Mouse (Mus musculus) liver, embryonic 14.5 days (tissue): ENCODE data around the gene Dhrs11. TPM values are rescaled to one million over a fixed set of nuclear protein-coding genes. Genes with fewer than 3 reads are reported as not detected.

Experiments
- ATAC-seq: fragments of 200-750 bp; cut with Nextera tagmentation; 2 replicates; pipeline ENCODE4 v1.8.0; 2017; ENCODE audit warnings: moderate number of reproducible peaks, mild to moderate bottlenecking, moderate library complexity; ENCODE audit not compliant: insufficient read depth
- DNase-seq, 3 experiments: peaks; one replicate each; pipeline ENCODE4 v3.0.0-alpha.2; 2012 to 2013; ENCODE audit warnings: low read depth in 3 of 3, low spot score in 3 of 3
- H3K27ac ChIP-seq: fragments of 300-500 bp; sonication (generic); 2 replicates; pipeline ENCODE4 v1.5.1; 2014; ENCODE audit warnings: moderate library complexity, mild to moderate bottlenecking, control low read depth, inconsistent platforms
- H3K27me3 ChIP-seq: fragments of 300-500 bp; sonication (generic); 2 replicates; pipeline ENCODE4 v1.6.1; 2014; ENCODE audit warnings: mild to moderate bottlenecking, low read length, moderate library complexity; ENCODE audit not compliant: control insufficient read depth, insufficient read depth
- H3K36me3 ChIP-seq: fragments of 300-500 bp; sonication (generic); replicated peaks from 2 replicates; pipeline ENCODE4 v1.6.1; 2014; ENCODE audit warnings: low read depth; ENCODE audit not compliant: control insufficient read depth, insufficient read depth
- H3K4me1 ChIP-seq, 2 experiments: fragments of 200-500 bp in 1 of 2; fragments of 300-500 bp in 1 of 2; sonication (generic) in 1 of 2; replicated peaks; 2 replicates each; pipeline ENCODE4 v1.6.1; 2012 to 2014; ENCODE audit warnings: antibody characterized with exemption in 1 of 2, inconsistent platforms in 1 of 2, low read length in 1 of 2; ENCODE audit not compliant: control insufficient read depth in 2 of 2, insufficient read depth in 2 of 2
- H3K4me2 ChIP-seq: fragments of 300-500 bp; sonication (generic); 2 replicates; pipeline ENCODE4 v1.6.1; 2014; ENCODE audit warnings: low read depth, mild to moderate bottlenecking, control low read depth, moderate library complexity
- H3K4me3 ChIP-seq, 2 experiments: fragments of 200-500 bp in 1 of 2; fragments of 300-500 bp in 1 of 2; sonication (generic) in 1 of 2; 2 replicates each; pipeline ENCODE4 v1.5.1; 2012 to 2014; ENCODE audit warnings: low read depth in 2 of 2, low read length in 2 of 2, mild to moderate bottlenecking in 2 of 2, control low read depth in 1 of 2, inconsistent platforms in 1 of 2, moderate library complexity in 1 of 2; ENCODE audit not compliant: insufficient read depth in 1 of 2
- H3K9ac ChIP-seq: fragments of 300-500 bp; sonication (generic); replicated peaks from 2 replicates; pipeline ENCODE4 v1.6.1; 2014; ENCODE audit warnings: mild to moderate bottlenecking, control low read depth, moderate library complexity
- H3K9me3 ChIP-seq: fragments of 300-500 bp; sonication (generic); 2 replicates; pipeline ENCODE4 v1.6.1; 2016; ENCODE audit warnings: low read length, mixed read lengths; ENCODE audit not compliant: control insufficient read depth
- CTCF ChIP-seq: IDR thresholded peaks from 2 replicates; pipeline ENCODE4 v1.5.1; 2016; ENCODE audit warnings: antibody characterized with exemption, low read depth, control low read depth
- EP300 ChIP-seq: IDR thresholded peaks from 2 replicates; pipeline ENCODE4 v1.6.1; 2016; ENCODE audit warnings: antibody characterized with exemption, low read depth
- WGBS: fragments of 180-500 bp; shearing (Covaris S2); extraction: QIAGEN DNeasy Blood & Tissue Kit; methylation state at CpG from one replicate; pipeline ENCODE4 v1.1.7; 2014; ENCODE audit not compliant: insufficient replicate concordance; 5-methylcytosine and 5-hydroxymethylcytosine counted together
- polyA plus RNA-seq, 2 experiments: library from polyadenylated mRNA; depleted of rRNA in 1 of 2; stranded (reverse) in 1 of 2; unstranded in 1 of 2; fragments of >200 nt; fragmentation: Nextera tagmentation in 1 of 2; extraction: Ambion mirVana in 1 of 2; gene quantifications; 2 replicates each; pipeline versions ENCODE4 v1.2.1 to v1.2.3; 2012 to 2014

Dhrs11 gene
- polyA plus RNA-seq, 2 experiments = 201 to 211 TPM

DNA sequence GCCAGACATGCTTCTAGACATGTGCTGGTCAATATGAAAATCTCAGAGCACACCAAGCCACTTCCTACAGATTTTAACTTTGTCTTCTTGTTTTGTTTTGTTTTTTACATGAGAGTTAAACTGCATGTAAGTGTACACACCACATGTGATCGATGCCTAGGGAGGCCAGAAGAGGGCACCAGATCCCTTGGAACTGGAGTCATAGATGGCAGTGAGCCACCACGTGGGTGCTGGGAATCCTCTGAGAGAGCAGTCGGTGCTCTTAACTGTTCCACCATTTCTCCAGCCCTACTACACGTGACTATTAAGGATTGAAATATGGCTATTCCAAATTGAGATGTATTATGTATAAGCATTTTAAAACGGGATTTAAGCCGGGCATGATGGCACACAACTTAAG, 11.4 kb downstream of the Dhrs11 start:
- H3K4me2 ChIP-seq = no peak overlapping the region; the same call in 1 of the 2 replicates
- H3K9me3 ChIP-seq = no peaks in the 10 kb centered on the region
- 76% methylated on average over 6 of the region's 6 CpGs for WGBS
- H3K36me3 ChIP-seq = peaks cover 51% of the 10 kb centered on the region
- H3K4me3 ChIP-seq = no peak overlapping the region
- H3K4me1 ChIP-seq = peaks cover 29 to 39% of the 10 kb centered on the region in 2 experiments
- H3K9ac ChIP-seq = no peak overlapping the region
- DNase-seq = no peak
- ATAC-seq = no peak
- no peak overlapping the region for H3K27ac ChIP-seq
- H3K27me3 ChIP-seq = no peaks in the 10 kb centered on the region
- TF ChIP-seq CTCF (peak; percentile 63), EP300 (no peak)

GRCm38 (mm10) chr11:84813724-84814510, 14.9 kb downstream of the Dhrs11 start:
- WGBS = 58% methylated on average over 13 of the region's 13 CpGs

GRCm38 (mm10) chr11:84804373-84804772, 24.4 kb downstream of the Dhrs11 start:
- H3K9ac ChIP-seq = no peak overlapping the region
- H3K9me3 ChIP-seq = no peaks in the 10 kb centered on the region
- no peak overlapping the region for H3K4me2 ChIP-seq
- no peaks in the 10 kb centered on the region for H3K27me3 ChIP-seq
- no peak overlapping the region for H3K27ac ChIP-seq
- H3K36me3 ChIP-seq = no peaks in the 10 kb centered on the region
- H3K4me1 ChIP-seq = no peaks in the 10 kb centered on the region
- no peak for DNase-seq
- TF ChIP-seq EP300 (no peak), CTCF (no peak)
- ATAC-seq = no peak
- H3K4me3 ChIP-seq = no peak overlapping the region
- WGBS = 80% methylated on average over 4 of the region's 4 CpGs

More at GRCm38 (mm10) chr11:84813724-84814510, 14.9 kb downstream of the Dhrs11 start:
- no peak overlapping the region for H3K4me2 ChIP-seq
- H3K4me1 ChIP-seq = peaks cover 5 to 12% of the 10 kb centered on the region in 2 experiments
- no peak overlapping the region for H3K4me3 ChIP-seq
- no peaks in the 10 kb centered on the region for H3K9me3 ChIP-seq
- no peak overlapping the region for H3K27ac ChIP-seq
- ATAC-seq (no peak), DNase-seq (no peak)
- TF ChIP-seq CTCF (peak; percentile 98), EP300 (no peak)
- peaks cover 25% of the 10 kb centered on the region for H3K36me3 ChIP-seq
- no peak overlapping the region for H3K9ac ChIP-seq
- no peaks in the 10 kb centered on the region for H3K27me3 ChIP-seq

- H3K4me2 ChIP-seq = no peak overlapping the region
- H3K9ac ChIP-seq = no peak overlapping the region
- no peak overlapping the region for H3K4me3 ChIP-seq
- no peaks in the 10 kb centered on the region for H3K9me3 ChIP-seq
- DNase-seq (peak in 2 of 3 experiments; percentile 52 to 54), ATAC-seq (no peak)
- no peak for TF ChIP-seq EP300
- peak; percentile 98 for TF ChIP-seq CTCF
- 20% methylated on average over 21 of the region's 21 CpGs for WGBS
- H3K36me3 ChIP-seq = no peaks in the 10 kb centered on the region
- H3K27ac ChIP-seq = no peak overlapping the region
- no peaks in the 10 kb centered on the region for H3K27me3 ChIP-seq
- no peaks in the 10 kb centered on the region for H3K4me1 ChIP-seq
Observed at GRCm38 (mm10) chr11:84797627-84798353, 31.0 kb downstream of the Dhrs11 start.

DNA sequence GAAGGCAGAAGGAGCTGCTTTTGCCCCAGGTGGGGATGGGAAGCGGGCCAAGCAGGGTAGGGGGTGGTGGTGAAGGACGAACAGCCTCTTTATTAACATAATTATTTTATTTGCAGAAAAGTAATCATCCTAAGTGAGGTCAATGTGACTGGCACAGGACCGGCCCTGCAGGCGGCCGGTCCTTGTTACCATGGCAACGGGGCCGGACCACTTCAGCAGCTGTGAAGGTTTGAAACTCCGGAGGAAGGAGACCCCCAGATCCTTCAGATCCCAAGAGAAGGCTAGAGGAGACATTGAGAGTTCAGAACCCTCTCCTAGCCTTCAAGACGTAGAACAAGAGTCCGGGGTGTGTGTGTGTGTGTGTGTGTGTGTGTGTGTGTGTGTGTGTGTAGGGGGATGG, 31.8 kb downstream of the Dhrs11 start:
- 57% methylated on average over 10 of the region's 10 CpGs for WGBS
- Histone ChIP-seq H3K9ac (no peak overlapping the region), H3K27me3 (no peaks in the 10 kb centered on the region), H3K4me2 (no peak overlapping the region), H3K4me1 (no peaks in the 10 kb centered on the region), H3K36me3 (no peaks in the 10 kb centered on the region), H3K9me3 (no peaks in the 10 kb centered on the region), H3K4me3 (no peak overlapping the region), H3K27ac (no peak overlapping the region)
- DNase-seq (no peak), ATAC-seq (no peak)
- TF ChIP-seq EP300 = no peak
- TF ChIP-seq CTCF = no peak
